Mouse (Mus musculus) myocyte (in vitro differentiated cells): ENCODE measurements around the gene Sebox.

Experiments
- CEBPB ChIP-seq: IDR thresholded peaks from 2 replicates; pipeline ENCODE4 v1.6.1; 2011; ENCODE audit warnings: mild to moderate bottlenecking, moderate library complexity; ENCODE audit not compliant: poor library complexity, insufficient read depth, severe bottlenecking
- E2F4 ChIP-seq: IDR thresholded peaks from one replicate; pipeline ENCODE4 v1.6.1; 2011; ENCODE audit warnings: mild to moderate bottlenecking, control low read depth, moderate library complexity; ENCODE audit not compliant: insufficient read depth
- POLR2A ChIP-seq: IDR thresholded peaks from one replicate; pipeline ENCODE4 v1.6.1; 2011; ENCODE audit warnings: low read depth, mild to moderate bottlenecking, control low read depth, moderate library complexity; ENCODE audit not compliant: insufficient read length

GRCm38 (mm10) chr11:78509148-78509547 is 5.9 kb downstream of the Sebox start:
- TF ChIP-seq POLR2A (no peak), CEBPB (no peak), E2F4 (no peak)
